Mouse (Mus musculus) kidney, adult 8-10 months (tissue): Measurements from ENCODE around the gene Plxna4.

ENCODE experiments used
- DNase-seq, 2 experiments: peaks; one replicate each; pipeline ENCODE4 v3.0.0; 2022

Plxna4 gene

GRCm38 (mm10) chr6:32144771-32145170, 443.2 kb downstream of the Plxna4 start:
- no peak for DNase-seq

- DNase-seq = no peak
These were observed 448.5 kb downstream of the Plxna4 start for GRCm38 (mm10) chr6:32139537-32139936.

GRCm38 (mm10) chr6:32126914-32127313, 461.1 kb downstream of the Plxna4 start:
- no peak for DNase-seq

- no peak for DNase-seq
These were observed 465.3 kb downstream of the Plxna4 start for GRCm38 (mm10) chr6:32122584-32123265.

GRCm38 (mm10) chr6:32120931-32121330, 467.1 kb downstream of the Plxna4 start:
- DNase-seq = no peak

GRCm38 (mm10) chr6:32109207-32109606, 478.8 kb downstream of the Plxna4 start:
- no peak for DNase-seq

GRCm38 (mm10) chr6:32105547-32106275, 482.3 kb downstream of the Plxna4 start:
- DNase-seq = no peak
